Mouse (Mus musculus) adrenal gland, adult 2 months (tissue): ENCODE data around the gene Polh. TPM values are rescaled to one million over a fixed set of nuclear protein-coding genes. Genes with fewer than 3 reads are reported as not detected.
A peak's percentile ranks its signal among the peaks of the same experiment; 100 is the strongest.

Experiments used
- DNase-seq: peaks from one replicate; pipeline ENCODE4 v3.0.0; 2021
- microRNA-seq, 2 experiments: library from miRNA; unstranded; fragments of <30 nt; microRNA quantifications; one replicate each; pipeline ENCODE4 v1.2.0; 2021
- polyA plus RNA-seq: library from polyadenylated mRNA; depleted of rRNA; stranded (reverse); fragments of >200 nt; gene quantifications from 2 replicates; pipeline ENCODE4 v1.2.3, GENCODE M21; 2012; rRNA removed
- total RNA-seq, 2 experiments: library from RNA; stranded (reverse); gene quantifications; 2 replicates each; pipeline ENCODE4 v1.2.3; 2021

The Polh gene
- total and polyA plus RNA-seq, 3 experiments = 9.2 to 44.7 (median 31.9) TPM

DNA sequence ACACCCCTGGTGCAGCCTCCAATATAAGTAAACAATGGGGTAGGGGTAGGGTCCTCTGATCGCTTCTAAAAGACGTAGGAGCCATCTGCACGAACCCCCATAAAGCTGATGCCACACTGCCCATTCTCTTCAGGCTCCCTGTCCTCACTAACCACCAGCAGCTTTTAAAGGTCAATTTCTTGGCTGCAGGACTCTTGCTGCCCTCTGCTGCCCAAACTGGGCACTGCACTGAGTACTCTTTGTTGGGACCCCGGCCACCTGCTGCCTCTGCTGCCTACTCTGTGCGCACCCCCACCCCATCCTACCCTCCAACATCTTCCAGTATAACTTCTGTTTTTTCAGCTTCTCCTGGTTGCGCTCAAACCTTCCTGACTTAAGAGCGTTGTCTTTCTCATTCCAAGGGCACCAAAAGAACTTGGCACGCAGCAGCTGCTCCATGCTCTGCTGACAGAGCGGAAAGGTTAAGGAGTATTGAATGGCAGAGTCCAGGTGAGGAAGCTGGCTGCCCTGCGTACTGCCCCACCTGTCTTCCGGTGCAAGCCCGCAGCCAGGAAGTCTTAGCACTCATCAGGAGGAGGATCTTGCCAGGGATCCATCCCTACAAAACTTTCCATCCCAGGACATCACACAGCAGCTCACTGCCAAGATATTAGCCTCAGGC is 70.3 kb downstream of the Polh start:
- peak; percentile 80 for DNase-seq

- DNase-seq = peak; percentile 65
Observed at GRCm38 (mm10) chr17:46129741-46130498, 72.5 kb downstream of the Polh start.

- DNase-seq = peak; percentile 63
Observed at GRCm38 (mm10) chr17:46127814-46128493, 74.5 kb downstream of the Polh start.

DNA sequence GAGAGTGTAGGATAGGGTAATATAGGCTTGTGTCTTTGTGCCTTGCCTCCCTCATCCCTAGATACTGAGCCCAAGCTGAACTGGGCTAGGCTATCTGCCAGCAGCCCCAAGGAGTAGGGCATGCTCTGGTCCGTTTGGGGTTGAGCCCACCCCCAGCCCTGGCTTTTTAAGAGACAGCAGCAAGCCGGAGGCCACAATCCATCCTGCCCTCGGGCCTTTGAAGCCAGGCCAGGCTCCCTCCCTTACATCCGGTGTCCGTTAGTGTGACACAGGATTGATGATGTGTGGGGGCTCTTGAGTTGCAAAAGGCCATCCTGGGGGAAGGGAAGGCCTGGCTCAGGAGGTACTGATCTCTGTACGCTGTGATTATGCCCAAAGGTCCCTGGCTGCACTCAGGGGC is 75.8 kb downstream of the Polh start:
- DNase-seq = peak; percentile 74

DNA sequence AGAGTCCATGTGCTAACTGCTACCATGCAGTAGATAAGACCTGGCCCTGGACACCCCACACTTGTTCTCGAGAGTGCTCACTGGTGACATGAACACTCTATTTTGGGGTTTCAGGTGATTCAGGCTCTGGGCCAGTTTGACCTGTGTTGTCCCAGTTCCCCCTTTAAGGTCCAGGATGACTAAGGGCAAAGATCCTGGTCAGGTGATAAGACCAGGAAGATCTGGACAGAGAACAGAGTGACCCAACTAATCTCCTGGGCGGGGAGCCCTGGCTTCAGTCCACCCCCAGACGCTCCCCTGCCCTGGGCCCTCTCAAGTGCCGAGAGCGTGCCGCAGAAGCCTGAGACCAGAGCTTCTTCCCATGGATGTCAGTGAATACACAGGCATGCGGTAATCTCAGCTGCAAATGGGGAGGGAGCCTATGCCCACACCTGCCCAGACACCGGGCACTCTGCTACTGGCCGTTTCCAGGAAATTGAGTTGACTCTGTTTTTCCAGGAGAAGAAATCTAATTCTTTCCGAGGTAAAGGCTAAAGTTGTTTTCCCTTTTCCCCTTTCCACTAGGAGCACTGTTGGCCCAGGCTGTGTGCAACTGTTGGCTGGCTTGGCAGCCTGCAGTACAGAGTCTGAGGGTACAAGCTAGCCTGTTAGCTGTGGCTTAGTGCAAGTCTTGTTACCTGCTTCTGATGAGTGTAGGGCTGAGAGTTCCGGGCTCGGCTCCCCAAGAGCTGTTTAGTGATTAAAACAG is 78.3 kb downstream of the Polh start:
- no peak for DNase-seq

DNA sequence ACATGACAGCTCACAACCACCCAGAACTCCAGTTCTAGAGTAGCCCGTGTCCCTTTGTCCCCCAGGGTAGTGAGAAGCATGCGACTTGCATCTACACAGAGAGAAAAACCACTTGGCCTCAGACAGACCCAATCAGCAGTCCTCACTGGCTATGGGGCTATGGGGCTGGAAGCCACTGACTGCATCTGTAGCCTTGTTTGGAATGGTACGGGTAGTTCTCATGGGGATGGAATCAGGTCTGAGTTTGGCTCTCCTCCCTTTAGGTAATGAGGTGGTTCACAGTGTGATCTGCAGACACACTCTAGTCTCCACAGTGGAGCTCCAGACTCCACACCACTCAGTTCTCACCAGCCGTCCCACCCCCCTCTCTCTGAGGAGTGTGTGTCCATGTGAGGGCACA is 79.2 kb downstream of the Polh start:
- DNase-seq = no peak

GRCm38 (mm10) chr17:46122791-46123190 is 79.7 kb downstream of the Polh start:
- no peak for DNase-seq

Small RNA genes lying within 50 kb of the gene (microRNA-seq; reads per million reads assigned to microRNA genes)
- 0 reads per million in 2 experiments for gene Mir693

Other genes starting within 250 kb of the Polh start
- gene Vegfa, start 170.3 kb downstream of the Polh start, total RNA-seq = 100 to 1,000 TPM; 395 to 486 TPM
- 751 and 799 TPM in 2 replicates for gene Vegfa, start 170.3 kb downstream of the Polh start, polyA plus RNA-seq
- 100 to 1,000 TPM; 108 to 117 TPM for gene Mrps18a, start 91.7 kb downstream of the Polh start, total RNA-seq
- 23.7 and 29.6 TPM in 2 replicates for gene Mrps18a, start 91.7 kb downstream of the Polh start, polyA plus RNA-seq
- 10 to 100 TPM in 1 of 2 experiments, 1 to 10 TPM in 1; 4.6 to 13.0 TPM for gene Rsph9, start 58.4 kb downstream of the Polh start, total RNA-seq
- 14.9 and 15.4 TPM in 2 replicates for gene Rsph9, start 58.4 kb downstream of the Polh start, polyA plus RNA-seq
- gene Mad2l1bp, start 49.1 kb downstream of the Polh start, total RNA-seq = 10 to 100 TPM; 14.2 to 15.5 TPM
- 7.9 and 8.3 TPM in 2 replicates for gene Mad2l1bp, start 49.1 kb downstream of the Polh start, polyA plus RNA-seq
- 10 to 100 TPM; 58.4 to 69.9 TPM for gene Gtpbp2, start 41.6 kb downstream of the Polh start, total RNA-seq
- gene Gtpbp2, start 41.6 kb downstream of the Polh start, polyA plus RNA-seq = 92.0 and 96.8 TPM in 2 replicates
- gene Xpo5, start 137 bp upstream of the Polh start, total RNA-seq = 10 to 100 TPM; 65.0 to 81.2 TPM
- 25.6 and 29.3 TPM in 2 replicates for gene Xpo5, start 137 bp upstream of the Polh start, polyA plus RNA-seq
- 100 to 1,000 TPM in 1 of 2 experiments, 10 to 100 TPM in 1; 91.3 to 104 TPM for gene Polr1c, start 45.4 kb upstream of the Polh start, total RNA-seq
- 41.5 and 45.2 TPM in 2 replicates for gene Polr1c, start 45.4 kb upstream of the Polh start, polyA plus RNA-seq
- 100 to 1,000 TPM; 157 to 198 TPM for gene Yipf3, start 45.4 kb upstream of the Polh start, total RNA-seq
- gene Yipf3, start 45.4 kb upstream of the Polh start, polyA plus RNA-seq = 387 and 511 TPM in 2 replicates
- gene Lrrc73, start 50.9 kb upstream of the Polh start, total RNA-seq = 1 to 10 TPM; 4.1 to 5.6 TPM
- gene Lrrc73, start 50.9 kb upstream of the Polh start, polyA plus RNA-seq = 13.8 and 15.5 TPM in 2 replicates
- gene Tjap1, start 80.4 kb upstream of the Polh start, total RNA-seq = 10 to 100 TPM; 44.8 to 51.4 TPM
- 85.3 and 98.6 TPM in 2 replicates for gene Tjap1, start 80.4 kb upstream of the Polh start, polyA plus RNA-seq
- under 1 TPM in 1 of 2 experiments, not detected in 1; 0.29 TPM for gene Dlk2, start 94.8 kb upstream of the Polh start, total RNA-seq
- gene Dlk2, start 94.8 kb upstream of the Polh start, polyA plus RNA-seq = 0.22 and 0.62 TPM in 2 replicates
- gene Abcc10, start 125.7 kb upstream of the Polh start, total RNA-seq = 1 to 10 TPM; 7.3 to 7.4 TPM
- gene Abcc10, start 125.7 kb upstream of the Polh start, polyA plus RNA-seq = 35.4 and 36.4 TPM in 2 replicates
- 10 to 100 TPM; 22.0 to 28.5 TPM for gene Zfp318, start 181.1 kb upstream of the Polh start, total RNA-seq
- 9.3 TPM in 2 replicates for gene Zfp318, start 181.1 kb upstream of the Polh start, polyA plus RNA-seq
- gene Crip3, start 226.3 kb upstream of the Polh start, total RNA-seq = under 1 TPM; 0.38 to 0.69 TPM
- 0.82 and 1.4 TPM in 2 replicates for gene Crip3, start 226.3 kb upstream of the Polh start, polyA plus RNA-seq
- under 1 TPM in 1 of 2 experiments, not detected in 1; 0.37 TPM for gene Slc22a7, start 235.8 kb upstream of the Polh start, total RNA-seq
- gene Slc22a7, start 235.8 kb upstream of the Polh start, polyA plus RNA-seq = 0.06 TPM in 1 of 2 replicates, not detected in the other